Mouse (Mus musculus): Measurements from ENCODE around the gene Mitf.

- TF ChIP-seq CTCF (conservative IDR thresholded peaks at IDR 0.05; ENCODE audit: low read length): no peak
- TF ChIP-seq NANOG (IDR thresholded peaks at IDR 0.05; ENCODE audit: borderline replicate concordance, low read length): no peak
- TF ChIP-seq POU5F1 (IDR thresholded peaks at IDR 0.05; ENCODE audit: borderline replicate concordance, low read length): no peak
Observed at GRCm38 (mm10) chr6:97921591-97921990, 114.7 kb downstream of the Mitf start.

Measured in E14TG2a.4 (cell line).